Mouse (Mus musculus): ENCODE measurements around the gene Lhfpl3. TPM values are rescaled to one million over a fixed set of nuclear protein-coding genes. Genes with fewer than 3 reads are reported as not detected.

The Lhfpl3 gene
- total RNA-seq, 2 experiments from 2014 or later = 10.9 to 11.3 TPM

DNA sequence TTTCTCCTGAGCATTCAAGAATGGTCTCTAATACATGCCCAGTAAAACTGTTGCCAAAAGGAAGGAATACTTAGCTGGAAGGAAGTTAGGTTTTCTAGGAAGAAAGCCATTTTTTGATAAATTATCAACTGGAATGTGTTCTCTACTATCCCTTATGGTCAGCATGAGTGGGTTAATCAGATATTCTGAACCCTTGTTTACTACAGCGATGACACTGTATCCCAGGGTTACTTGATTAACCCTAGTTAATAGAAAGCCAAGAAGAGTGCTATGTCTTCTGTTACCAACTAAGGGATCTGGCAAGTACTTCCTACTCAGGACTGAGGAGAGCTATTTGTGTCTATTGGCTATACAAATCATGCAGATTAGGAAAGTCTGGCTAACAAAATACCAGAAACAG is 349.0 kb downstream of the Lhfpl3 start:
- H3K4me3 ChIP-seq = no peak overlapping the region
- H3K27ac ChIP-seq = no peak overlapping the region
- no peak for DNase-seq (ENCODE audit: low spot score in 2 of 2)
- TF ChIP-seq CTCF (conservative IDR thresholded peaks at IDR 0.05) = no peak

DNA sequence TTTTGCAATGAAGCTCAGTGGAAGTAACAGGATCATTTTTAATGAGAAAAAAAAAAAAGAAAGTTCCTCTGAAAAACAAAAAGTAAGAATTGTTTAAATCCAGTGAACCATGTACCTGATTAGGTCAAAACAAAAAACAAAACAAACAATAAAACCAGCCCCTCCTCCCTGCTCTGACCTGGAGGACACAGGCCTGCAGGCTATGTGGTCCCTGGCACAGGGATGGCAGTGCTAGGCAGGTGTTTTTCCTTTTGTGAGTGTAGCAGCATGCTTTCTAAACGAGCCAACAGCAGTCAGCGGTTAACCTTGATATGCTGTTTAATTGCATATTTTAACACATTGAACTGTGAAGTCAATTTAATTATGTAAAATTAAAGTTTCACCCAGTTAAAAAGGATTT is 360.7 kb downstream of the Lhfpl3 start:
- no peak for TF ChIP-seq CTCF (conservative IDR thresholded peaks at IDR 0.05)

DNA sequence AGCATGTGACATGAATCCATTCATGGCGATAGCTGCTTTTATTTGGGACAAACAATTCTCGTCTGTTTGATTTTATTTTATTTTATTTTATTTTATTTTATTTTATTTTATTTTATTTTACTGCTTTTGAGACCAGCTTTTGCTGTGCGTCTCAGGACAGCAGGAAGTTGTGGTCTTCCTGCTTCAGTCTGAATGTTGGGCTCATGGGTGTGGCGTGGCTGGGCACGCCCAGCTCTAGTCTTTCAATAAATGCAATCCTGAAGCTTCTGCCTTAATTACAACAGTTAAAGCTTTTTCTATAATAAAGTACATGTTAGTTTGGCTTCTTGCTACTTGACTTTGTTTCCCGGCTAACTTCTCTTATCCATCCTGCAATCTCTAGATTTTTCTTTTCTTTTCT is 365.4 kb downstream of the Lhfpl3 start:
- no peak for TF ChIP-seq CTCF (conservative IDR thresholded peaks at IDR 0.05)
- DNase-seq (ENCODE audit: low spot score in 2 of 2) = no peak
- no peak overlapping the region for H3K27ac ChIP-seq
- H3K4me3 ChIP-seq = no peak overlapping the region

More for the DNA sequence above, 360.7 kb downstream of the Lhfpl3 start:
- no peak overlapping the region for H3K27ac ChIP-seq
- DNase-seq (ENCODE audit: low spot score in 2 of 2) = no peak
- no peak overlapping the region for H3K4me3 ChIP-seq

DNA sequence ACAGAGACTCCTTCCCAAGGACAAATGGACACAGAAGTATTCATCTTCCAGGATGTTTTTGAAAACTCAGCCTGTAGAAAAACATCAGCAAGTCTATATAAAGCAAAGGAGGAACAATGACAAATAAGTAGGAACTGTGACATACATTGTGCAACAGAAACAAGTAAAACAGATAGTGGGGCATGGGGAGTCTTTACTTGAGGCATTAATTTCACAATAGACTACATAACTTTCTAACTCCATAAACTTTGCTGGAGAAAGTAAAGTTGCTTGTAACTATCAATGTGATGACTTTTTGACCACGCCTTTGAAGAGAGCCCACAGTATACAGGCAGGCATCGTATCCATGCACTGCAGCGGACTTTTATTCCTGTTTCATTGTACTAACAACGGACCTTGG is 368.4 kb downstream of the Lhfpl3 start:
- Histone ChIP-seq H3K27ac (no peak overlapping the region), H3K4me3 (no peak overlapping the region)
- no peak for DNase-seq (ENCODE audit: low spot score in 2 of 2)
- TF ChIP-seq CTCF (conservative IDR thresholded peaks at IDR 0.05) = no peak

DNA sequence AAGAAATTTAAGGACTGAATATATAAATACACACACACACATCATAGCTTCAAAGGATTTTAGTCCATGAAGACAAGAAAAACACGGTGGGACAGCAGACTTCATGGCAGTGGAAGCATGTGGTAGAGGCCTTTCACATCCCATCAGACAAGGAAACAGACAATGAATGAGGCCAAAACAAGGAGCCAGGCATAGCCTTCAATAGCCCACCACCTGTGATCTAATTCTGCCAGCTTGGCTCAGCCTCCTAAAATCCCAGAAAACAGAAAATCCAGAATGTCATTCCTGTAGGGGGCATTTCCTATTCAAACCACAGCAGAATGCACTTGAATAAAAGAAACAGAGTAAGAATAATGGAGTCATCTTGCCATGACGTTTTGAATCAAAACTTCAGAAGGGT is 381.0 kb downstream of the Lhfpl3 start:
- TF ChIP-seq CTCF (conservative IDR thresholded peaks at IDR 0.05) = no peak
- no peak for DNase-seq (ENCODE audit: low spot score in 2 of 2)

DNA sequence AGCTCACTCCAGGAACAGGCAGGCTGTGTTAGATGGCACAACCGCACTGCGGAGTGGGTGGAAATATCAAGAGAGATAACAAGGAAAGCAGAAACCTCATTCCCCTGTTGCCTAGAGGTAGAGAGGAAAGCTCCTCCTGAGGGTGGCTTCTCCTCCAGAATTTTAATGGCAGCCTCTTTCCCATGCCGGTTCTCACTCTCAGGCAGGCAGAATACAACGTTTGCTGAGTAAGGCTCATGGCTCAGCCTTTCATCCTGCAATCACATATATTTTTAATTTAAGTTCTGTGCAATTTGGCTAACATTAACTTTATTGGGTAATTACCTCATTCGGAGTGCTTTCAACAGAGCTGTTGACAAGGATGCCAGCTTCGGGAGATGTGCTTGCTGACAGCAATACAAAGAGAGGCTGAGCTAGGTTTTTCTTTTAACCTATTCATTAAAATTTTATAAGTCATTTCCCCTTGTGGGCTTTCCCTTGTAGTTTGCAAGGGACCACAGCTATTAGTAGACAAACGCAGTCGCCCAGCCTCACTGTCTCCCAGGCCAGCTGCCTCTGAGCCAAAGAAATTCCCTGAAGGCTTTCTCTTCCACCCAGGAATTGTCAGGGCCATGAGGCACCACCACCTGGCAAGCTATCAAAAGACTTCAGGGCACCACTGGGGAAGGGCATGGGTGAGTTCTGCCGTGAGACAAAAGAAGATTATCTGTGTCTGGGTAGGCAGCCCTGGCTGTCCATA is 394.5 kb downstream of the Lhfpl3 start:
- no peak for TF ChIP-seq CTCF (conservative IDR thresholded peaks at IDR 0.05)
- no peak for DNase-seq (ENCODE audit: low spot score in 2 of 2)
- H3K4me3 ChIP-seq = no peak overlapping the region
- no peak overlapping the region for H3K27ac ChIP-seq

More for the DNA sequence above, 381.0 kb downstream of the Lhfpl3 start:
- no peak overlapping the region for H3K27ac ChIP-seq
- H3K4me3 ChIP-seq = no peak overlapping the region

DNA sequence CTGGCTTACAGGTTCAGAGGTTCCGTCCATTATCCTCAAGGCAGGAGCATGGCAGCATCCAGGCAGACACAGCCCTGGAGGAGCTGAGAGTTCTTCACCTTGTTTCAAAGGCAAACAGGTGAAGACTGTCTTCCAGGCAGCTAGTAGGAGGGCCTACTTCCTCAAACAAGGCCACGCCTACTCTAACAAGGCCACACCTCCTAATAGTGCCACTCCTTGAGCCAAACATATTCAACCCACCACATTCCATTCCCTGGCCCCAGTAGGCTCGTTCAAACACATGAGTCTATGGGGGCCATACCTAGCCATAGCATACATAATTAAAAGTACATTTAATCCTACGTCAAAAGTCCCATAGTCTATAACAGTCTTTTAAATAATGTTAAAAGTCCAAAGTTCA is 407.4 kb downstream of the Lhfpl3 start:
- Histone ChIP-seq H3K27ac (no peak overlapping the region), H3K4me3 (no peak overlapping the region)
- TF ChIP-seq CTCF (conservative IDR thresholded peaks at IDR 0.05) = no peak
- DNase-seq (ENCODE audit: low spot score in 2 of 2) = no peak

DNA sequence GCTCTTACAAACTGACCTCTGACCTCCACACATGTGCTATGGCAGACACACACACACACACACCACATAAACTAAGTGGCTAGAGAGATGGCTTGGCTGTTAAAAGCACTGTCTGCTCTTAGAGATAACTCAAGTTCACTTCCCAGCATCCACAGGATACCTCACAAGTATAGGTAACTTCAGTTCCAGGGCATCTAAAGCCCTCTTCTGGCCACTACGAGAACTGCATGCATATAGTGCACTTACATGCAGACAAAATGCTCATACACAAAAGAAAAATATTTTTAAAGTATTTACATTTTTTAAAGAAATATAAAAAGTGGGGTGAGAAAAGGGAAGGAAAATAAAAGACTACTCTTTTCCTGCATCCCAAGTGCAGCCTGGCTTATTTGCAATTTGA is 408.6 kb downstream of the Lhfpl3 start:
- Histone ChIP-seq H3K27ac (no peak overlapping the region), H3K4me3 (no peak overlapping the region)
- no peak for DNase-seq (ENCODE audit: low spot score in 2 of 2)
- TF ChIP-seq CTCF (conservative IDR thresholded peaks at IDR 0.05) = peak; percentile 64

DNA sequence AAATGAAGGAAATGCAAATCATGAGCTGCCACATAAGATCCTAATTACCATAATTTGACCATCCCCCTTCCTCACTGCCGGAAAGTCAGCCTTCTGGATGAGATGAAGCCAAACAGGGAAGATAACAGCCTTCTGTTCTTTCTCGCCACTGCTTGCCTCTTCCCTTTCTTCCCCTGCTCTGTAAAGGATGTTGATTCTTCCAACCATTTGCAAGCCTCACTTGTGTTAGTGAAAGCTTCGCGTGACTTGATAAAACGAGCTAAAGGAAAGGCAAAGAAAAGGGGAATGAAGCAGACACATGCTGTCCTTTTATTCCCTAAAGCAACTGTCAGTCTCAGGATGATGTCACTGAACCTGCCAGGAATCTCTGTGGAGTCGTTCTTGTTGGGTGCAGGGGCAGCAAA is 420.1 kb downstream of the Lhfpl3 start:
- Histone ChIP-seq H3K4me3 (no peak overlapping the region), H3K27ac (no peak overlapping the region)
- no peak for TF ChIP-seq CTCF (conservative IDR thresholded peaks at IDR 0.05)
- peak in 1 of 2 experiments; percentile 41 for DNase-seq (ENCODE audit: low spot score in 2 of 2)

DNA sequence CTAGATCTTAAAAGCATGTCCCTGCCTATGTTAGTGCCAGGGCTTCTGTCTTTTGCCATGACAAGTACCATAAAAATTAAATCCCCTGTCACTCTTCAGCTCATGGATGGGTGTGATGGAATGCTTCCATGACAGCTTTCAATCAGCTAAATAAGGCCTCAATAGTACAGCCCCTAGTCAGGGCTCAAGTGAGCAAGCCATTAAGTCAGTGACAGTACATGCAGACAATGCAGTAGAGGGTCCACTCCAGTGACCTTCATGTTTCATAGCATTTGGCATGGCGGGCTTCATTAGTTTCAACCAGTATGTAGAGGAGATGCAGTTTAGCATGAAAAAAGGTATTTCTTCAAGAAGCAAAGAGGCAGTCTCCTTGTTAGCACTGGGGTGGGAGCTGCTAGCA is 420.8 kb downstream of the Lhfpl3 start:
- H3K27ac ChIP-seq = 0 out of 2 replicates have a peak overlapping the region, but pooled peaks have one; percentile 18
- no peak for DNase-seq (ENCODE audit: low spot score in 2 of 2)

DNA sequence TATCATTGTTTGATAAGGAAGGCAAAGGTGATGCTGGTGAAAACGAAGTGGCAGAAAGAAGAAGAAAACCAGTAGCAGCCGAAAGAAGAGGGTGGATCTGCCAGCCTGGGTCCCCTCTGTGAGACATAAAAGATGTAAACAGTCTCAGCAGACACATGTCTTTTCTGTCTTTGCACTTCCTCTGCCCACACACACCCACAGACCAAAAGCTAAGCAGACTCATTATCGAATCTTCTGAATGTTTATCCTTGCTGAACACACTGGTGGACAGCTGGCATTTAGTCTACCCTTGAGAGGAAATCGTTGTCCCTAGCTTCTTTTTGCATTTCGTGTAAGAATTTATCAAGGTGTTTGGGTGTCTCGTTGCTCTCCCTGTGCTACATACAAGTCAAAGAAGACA is 443.8 kb downstream of the Lhfpl3 start:
- Histone ChIP-seq H3K27ac (no peak overlapping the region), H3K4me3 (no peak overlapping the region)
- peak in 1 of 2 experiments; percentile 69 for DNase-seq (ENCODE audit: low spot score in 2 of 2)
- no peak for TF ChIP-seq CTCF (conservative IDR thresholded peaks at IDR 0.05)

More for the DNA sequence above, 420.8 kb downstream of the Lhfpl3 start:
- H3K4me3 ChIP-seq = no peak overlapping the region
- TF ChIP-seq CTCF (conservative IDR thresholded peaks at IDR 0.05) = no peak

DNA sequence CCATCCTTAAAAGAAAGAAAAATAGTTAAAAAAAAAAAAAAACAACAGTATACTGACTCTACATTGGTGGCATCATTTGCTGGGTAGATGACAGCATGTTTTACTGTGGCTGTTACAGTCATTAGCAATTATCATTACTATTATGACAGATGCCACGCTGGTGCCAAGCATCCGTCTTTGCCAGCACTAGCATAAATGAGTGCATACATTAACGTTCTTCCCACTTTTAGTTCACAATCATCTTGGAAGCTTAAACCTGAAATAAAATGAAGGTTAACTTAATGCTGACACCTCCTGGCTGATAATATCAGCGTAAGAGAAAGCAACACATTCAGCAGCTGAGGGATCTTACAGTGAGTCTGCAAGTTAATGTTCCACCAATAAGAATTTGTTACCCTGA is 451.0 kb downstream of the Lhfpl3 start:
- TF ChIP-seq CTCF (conservative IDR thresholded peaks at IDR 0.05) = peak; percentile 67
- Histone ChIP-seq H3K27ac (no peak overlapping the region), H3K4me3 (no peak overlapping the region)
- peak in 1 of 2 experiments; percentile 50 for DNase-seq (ENCODE audit: low spot score in 2 of 2)

DNA sequence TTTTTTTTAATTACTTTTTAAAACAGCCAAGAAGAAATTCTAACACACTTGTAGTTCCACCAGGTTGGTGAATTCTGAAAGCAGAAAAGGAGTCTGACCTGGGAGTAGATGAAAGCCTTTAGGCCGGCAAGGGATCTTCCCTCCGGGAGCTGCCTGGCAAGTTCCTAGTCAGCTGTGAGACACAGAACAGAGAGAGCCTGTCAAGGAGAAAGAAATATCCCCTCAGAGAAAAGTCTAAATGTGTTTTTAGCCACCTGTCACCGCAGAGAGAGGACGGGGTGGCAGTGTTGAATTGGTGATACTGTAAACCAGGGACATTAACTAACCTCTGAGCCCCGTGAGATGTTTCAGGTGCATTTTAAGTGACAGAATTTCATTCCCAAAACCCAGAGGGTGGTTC is 467.2 kb downstream of the Lhfpl3 start:
- TF ChIP-seq CTCF (conservative IDR thresholded peaks at IDR 0.05) = no peak
- H3K27ac ChIP-seq = no peak overlapping the region
- no peak overlapping the region for H3K4me3 ChIP-seq
- DNase-seq (ENCODE audit: low spot score in 2 of 2) = no peak

DNA sequence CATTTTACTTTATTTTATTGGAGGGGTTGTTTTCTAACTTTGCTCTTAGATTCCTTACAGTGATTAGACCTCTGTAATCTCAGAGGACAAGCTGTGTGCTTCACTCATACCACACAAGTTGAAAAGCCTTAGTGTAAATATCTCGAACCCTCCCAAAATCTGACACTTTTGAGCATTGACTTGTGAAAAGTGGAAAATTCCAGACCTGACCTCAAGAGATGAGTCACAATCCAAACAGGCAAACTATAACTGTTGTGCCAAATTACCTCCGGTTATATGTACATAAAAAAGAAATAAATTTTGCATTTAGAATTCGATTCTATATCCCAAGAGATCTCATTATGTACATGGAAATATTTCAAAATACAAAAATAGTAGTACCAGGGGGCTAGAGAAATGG is 468.8 kb downstream of the Lhfpl3 start:
- Histone ChIP-seq H3K4me3 (no peak overlapping the region), H3K27ac (no peak overlapping the region)
- TF ChIP-seq CTCF (conservative IDR thresholded peaks at IDR 0.05) = no peak
- DNase-seq (ENCODE audit: low spot score in 2 of 2) = no peak

All from layer of hippocampus, adult 2 months (tissue).